Mouse (Mus musculus): ENCODE measurements around the gene Efnb2. TPM values are rescaled to one million over a fixed set of nuclear protein-coding genes. Genes with fewer than 3 reads are reported as not detected.

The Efnb2 gene
- 11.4 and 11.7 TPM in 2 replicates for polyA plus RNA-seq (2015; fragmentation: Nextera tagmentation; extraction: Ambion mirVana)

DNA sequence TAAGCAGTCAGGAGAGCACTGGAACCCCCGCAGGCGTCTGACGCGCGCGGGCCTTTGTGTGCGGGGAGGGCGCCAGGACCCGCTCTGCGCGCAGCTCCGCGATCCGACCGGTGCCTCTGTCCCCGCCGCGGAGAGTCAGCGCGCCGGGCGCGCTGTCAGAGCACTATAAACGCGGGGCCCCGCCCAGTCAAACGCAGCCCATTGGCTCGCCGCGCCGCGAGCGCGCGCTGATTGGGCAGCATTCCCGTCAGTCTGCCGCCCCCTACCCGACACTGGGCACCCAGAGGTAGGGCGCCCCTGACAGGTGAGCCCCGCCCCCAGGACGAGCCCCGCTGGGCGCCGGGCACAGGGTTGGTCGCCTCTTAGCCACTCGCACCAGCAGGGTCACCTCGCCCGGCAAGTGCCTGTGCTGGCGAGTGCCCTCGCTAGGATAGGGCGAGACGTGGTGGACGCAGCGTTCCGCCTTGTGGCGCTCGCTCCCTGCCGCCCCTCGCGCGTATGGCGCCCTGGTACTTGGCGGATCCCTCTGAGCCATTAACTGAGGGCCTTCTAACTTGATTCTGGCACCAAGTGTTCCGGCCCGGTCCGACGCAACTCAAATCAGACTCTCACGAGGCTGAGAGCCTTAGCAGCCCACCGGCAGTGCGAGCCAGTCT, at the start of gene Efnb2:
Efnb2 (minus strand) TSS at position 140 of the 656 bp plus-strand sequence.
- Histone ChIP-seq H3K9ac (peak within 1 kb of the TSS; percentile 95), H3K4me1 (peaks cover 44% of the 10 kb centered on the region), H3K27ac (replicated peaks) (peak within 1 kb of the TSS; percentile 87), H3K27me3 (replicated peaks) (no peaks in the 10 kb centered on the region), H3K4me3 (peak within 1 kb of the TSS; percentile 91), H3K9me3 (no peaks in the 10 kb centered on the region), H3K4me2 (peak within 1 kb of the TSS; percentile 94), H3K36me3 (peaks cover 12% of the 10 kb centered on the region)
- WGBS, result under 1% methylated on average over 66 of the region's 70 CpGs
- ATAC-seq (ENCODE audit: extremely low read depth, insufficient number of reproducible peaks, low FRiP score, low TSS enrichment), result peak; percentile 90

DNA sequence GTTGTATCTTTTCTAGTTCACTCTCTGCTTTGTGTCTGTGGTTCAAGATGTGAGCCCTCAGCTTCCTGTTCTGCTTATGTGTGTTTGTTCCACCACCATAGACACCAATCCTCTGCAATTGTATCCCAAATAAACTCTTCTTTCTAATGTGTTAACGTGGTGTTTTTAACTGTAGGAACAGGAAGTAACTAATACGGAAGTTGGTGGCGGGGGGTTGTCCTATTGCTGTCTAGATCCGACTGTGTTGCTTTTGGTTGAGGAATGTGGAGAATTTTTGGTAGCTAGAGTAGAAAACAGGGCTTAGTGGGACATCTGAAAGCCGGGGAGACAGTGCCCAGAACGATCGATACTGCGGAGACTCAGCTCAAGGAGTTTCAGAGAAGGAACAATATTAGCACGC, 43.8 kb upstream of the Efnb2 start:
- H3K4me1 ChIP-seq, result peaks cover 5% of the 10 kb centered on the region
- H3K27ac ChIP-seq (replicated peaks), result no peak overlapping the region
- no peaks in the 10 kb centered on the region for H3K9me3 ChIP-seq
- no peaks in the 10 kb centered on the region for H3K27me3 ChIP-seq (replicated peaks)
- no peak overlapping the region for H3K4me3 ChIP-seq
- no peak for ATAC-seq (ENCODE audit: extremely low read depth, insufficient number of reproducible peaks, low FRiP score, low TSS enrichment)
- no peak overlapping the region for H3K9ac ChIP-seq
- no peak overlapping the region for H3K4me2 ChIP-seq
- H3K36me3 ChIP-seq, result no peaks in the 10 kb centered on the region
- WGBS, result 57% methylated on average over 9 of the region's 9 CpGs

DNA sequence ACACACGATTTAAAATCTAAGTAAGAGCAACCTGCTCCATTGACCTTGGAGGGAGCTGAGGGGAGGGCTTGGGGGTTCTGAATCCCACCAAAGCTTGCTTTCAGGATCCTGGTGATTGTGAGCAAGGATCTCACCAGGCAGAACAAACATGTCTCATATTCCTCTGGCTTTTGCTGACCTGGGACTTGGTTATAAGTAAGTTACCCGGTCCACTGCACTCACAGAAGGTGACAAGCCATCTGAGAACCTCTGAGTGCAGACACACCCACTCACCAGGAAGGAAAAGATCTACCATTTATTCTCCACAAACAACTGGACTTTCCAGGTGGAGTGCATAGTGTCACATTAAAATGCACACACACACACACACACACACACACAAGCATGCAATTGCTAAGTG, 42.6 kb upstream of the Efnb2 start:
- ATAC-seq (ENCODE audit: extremely low read depth, insufficient number of reproducible peaks, low FRiP score, low TSS enrichment), result no peak

DNA sequence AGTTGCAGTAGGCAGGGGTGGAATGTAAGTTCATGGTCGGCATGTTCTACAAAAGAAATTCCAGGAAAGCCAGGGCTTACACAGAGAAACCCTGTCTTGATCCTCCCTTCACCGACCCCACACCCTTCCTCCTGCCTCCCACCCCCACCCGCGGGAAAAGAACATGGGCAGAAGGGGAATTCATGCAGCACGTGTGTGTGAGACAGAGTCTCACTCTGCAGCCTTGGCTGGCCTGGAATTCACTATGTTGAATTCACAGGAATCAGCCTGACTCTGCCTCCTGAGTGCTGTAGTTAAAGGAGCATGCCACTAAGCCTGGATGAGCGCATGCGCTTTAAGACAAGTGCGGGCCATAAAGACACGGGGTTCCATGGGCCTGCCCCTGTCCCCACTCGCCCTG, 39.8 kb upstream of the Efnb2 start:
- H3K4me1 ChIP-seq, result peaks cover 5% of the 10 kb centered on the region
- H3K4me3 ChIP-seq, result no peak overlapping the region
- no peak overlapping the region for H3K4me2 ChIP-seq
- no peaks in the 10 kb centered on the region for H3K9me3 ChIP-seq
- WGBS, result 87% methylated on average over 10 of the region's 10 CpGs
- no peak overlapping the region for H3K9ac ChIP-seq
- H3K27ac ChIP-seq (replicated peaks), result no peak overlapping the region
- no peaks in the 10 kb centered on the region for H3K36me3 ChIP-seq
- ATAC-seq (ENCODE audit: extremely low read depth, insufficient number of reproducible peaks, low FRiP score, low TSS enrichment), result no peak
- no peaks in the 10 kb centered on the region for H3K27me3 ChIP-seq (replicated peaks)

More for the DNA sequence above, 42.6 kb upstream of the Efnb2 start:
- H3K4me3 ChIP-seq, result no peak overlapping the region
- H3K4me1 ChIP-seq, result peaks cover 5% of the 10 kb centered on the region
- 73% methylated on average over 2 of the region's 2 CpGs for WGBS
- H3K36me3 ChIP-seq, result no peaks in the 10 kb centered on the region
- no peak overlapping the region for H3K4me2 ChIP-seq
- no peak overlapping the region for H3K27ac ChIP-seq (replicated peaks)
- H3K9me3 ChIP-seq, result no peaks in the 10 kb centered on the region
- H3K9ac ChIP-seq, result no peak overlapping the region
- no peaks in the 10 kb centered on the region for H3K27me3 ChIP-seq (replicated peaks)

DNA sequence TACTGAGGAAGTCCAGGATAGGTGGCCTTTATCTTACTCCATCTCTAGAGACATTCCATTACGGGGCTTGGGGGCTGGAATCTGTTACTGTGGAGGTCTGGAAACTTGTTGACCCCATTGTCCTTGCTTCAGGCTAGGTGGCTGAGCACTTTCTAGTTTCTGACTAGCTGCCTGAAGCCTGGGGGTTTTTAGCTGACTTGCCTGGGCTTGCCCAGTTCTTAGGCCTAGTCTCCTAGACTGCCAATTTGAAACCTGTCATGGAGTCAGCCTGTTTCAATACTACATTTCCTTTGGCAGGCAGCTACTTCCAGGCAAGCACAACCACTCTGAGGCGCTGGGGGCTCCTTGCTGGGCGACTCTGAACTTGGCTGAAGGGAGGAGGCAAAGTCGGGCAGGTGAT, 39.2 kb upstream of the Efnb2 start:
- Histone ChIP-seq H3K27ac (replicated peaks) (no peak overlapping the region), H3K4me2 (no peak overlapping the region), H3K27me3 (replicated peaks) (no peaks in the 10 kb centered on the region), H3K4me3 (no peak overlapping the region), H3K4me1 (peaks cover 5% of the 10 kb centered on the region), H3K9ac (no peak overlapping the region), H3K9me3 (no peaks in the 10 kb centered on the region), H3K36me3 (no peaks in the 10 kb centered on the region)
- no peak for ATAC-seq (ENCODE audit: extremely low read depth, insufficient number of reproducible peaks, low FRiP score, low TSS enrichment)
- 66% methylated on average over 4 of the region's 4 CpGs for WGBS

DNA sequence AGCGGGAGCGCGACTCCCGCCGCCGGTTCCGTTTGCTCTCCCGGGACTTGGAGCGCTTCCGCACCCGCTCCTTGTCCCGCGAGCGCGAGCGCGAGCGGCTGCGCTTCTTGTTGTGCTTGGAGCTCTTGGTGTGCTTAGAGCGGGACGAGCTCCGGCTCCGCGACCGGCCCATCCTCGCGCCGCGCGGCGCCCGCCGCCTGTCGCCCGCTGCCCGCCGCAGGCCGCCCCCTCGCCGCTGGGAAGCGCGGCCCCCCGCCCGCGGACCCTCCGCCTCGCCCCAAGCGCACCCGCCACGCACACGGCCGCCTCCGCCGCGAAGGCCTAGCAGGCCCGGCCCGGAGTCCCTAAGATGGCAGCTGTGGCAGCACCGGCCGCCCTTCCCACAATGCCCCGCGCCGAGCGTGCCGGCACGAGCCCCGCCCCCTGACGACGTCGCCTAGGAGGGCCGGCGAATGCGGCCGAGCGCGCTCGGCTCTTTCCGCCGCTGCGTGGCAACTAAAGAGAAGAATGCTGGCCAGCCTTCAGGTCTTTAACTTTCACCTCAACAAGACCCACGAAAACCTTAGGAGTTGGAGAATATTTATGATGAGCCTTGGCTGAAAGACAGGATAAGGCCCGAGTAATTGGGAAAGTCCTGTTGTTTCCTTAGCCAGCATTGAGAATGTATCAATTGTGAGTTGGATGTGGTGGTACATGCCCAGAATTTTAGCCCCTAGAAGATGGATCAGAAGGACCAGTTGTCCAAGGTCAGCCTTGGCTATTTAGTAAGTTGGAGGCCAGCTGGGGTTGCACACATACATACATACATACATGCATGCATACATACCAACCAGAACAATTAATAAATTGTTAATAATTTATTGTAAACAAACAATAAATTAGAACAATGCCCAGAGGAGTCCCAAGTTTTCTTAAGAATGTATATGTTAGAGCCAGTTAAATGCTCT, 29.4 kb upstream of the Efnb2 start, which contains the start of gene Arglu1:
Arglu1 (minus strand) TSS at position 376 of the 947 bp plus-strand sequence.
- Histone ChIP-seq H3K36me3 (no peaks in the 10 kb centered on the region), H3K4me2 (peak within 1 kb of the TSS; percentile 91), H3K27ac (replicated peaks) (peak within 1 kb of the TSS; percentile 96), H3K9me3 (no peaks in the 10 kb centered on the region), H3K4me1 (peaks cover 40% of the 10 kb centered on the region), H3K9ac (peak within 1 kb of the TSS; percentile 99), H3K27me3 (replicated peaks) (no peaks in the 10 kb centered on the region), H3K4me3 (peak within 1 kb of the TSS; percentile 95)
- WGBS, result under 1% methylated on average over 75 of the region's 81 CpGs
- peak; percentile 91 for ATAC-seq (ENCODE audit: extremely low read depth, insufficient number of reproducible peaks, low FRiP score, low TSS enrichment)

DNA sequence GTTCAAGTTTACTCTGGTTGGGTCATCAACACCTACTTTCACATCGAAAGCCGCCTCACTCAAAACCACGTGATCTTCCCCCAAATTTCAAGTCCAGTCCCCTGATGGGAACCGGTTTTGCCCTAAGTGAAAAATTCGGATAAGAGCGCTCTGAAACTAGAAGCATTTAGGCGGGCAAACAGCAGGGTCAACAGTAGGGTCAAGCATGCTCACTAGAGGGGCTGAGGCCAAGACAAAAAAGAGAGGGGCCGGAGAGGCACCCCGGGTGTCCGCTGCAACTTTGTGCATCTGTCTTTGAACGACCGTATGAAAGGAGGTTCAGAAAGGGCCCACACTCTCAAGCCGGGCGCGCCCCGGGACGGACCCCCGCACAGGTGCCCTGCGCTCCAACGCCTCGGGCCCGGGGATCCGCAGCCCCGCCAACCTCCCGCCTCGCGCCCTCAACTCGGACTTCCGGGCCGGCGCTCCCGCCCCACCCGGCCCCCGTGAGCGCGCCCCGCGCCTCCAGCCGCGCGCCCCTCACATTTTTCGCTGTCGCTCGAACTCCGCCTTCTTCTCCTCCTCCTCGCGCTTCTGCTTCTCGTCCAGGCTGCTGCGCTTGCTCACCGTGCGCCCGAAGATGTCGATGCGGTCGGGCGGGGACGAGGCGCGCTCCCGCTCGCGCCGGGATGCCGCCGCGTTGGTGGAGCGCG, 28.6 kb upstream of the Efnb2 start:
- no peaks in the 10 kb centered on the region for H3K36me3 ChIP-seq
- peak; percentile 42; the same call in 1 of the 2 replicates for ATAC-seq (ENCODE audit: extremely low read depth, insufficient number of reproducible peaks, low FRiP score, low TSS enrichment)
- WGBS, result under 1% methylated on average over 42 of the region's 68 CpGs

DNA sequence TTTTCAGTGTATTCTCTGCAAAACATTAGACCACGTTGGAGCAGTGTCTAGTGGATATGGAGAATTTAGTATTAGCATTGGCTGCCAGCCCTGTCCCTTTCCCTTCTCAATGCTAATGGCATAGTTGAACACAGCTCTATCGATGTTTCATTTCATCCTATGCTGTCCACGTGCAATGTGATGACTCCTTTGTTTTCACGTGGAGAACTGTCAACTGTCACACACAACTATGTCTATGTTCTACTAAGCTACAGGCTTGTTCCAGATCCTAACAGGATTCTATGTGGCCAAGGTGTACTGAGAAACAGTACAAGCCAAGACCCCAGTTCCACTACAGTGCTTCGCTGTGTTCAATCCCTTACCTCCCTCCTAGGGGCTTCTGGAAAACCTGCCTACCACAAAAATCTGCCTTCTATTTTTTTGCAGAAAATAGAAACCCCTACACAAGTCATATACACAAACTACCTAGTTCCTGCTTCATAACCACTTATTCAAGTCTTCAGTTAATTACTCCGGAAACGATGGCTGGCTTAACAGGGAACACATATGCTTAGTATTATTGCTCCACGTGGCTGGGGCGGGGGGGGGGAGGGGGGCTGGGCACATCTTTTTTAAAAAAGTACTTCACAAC, 27.9 kb upstream of the Efnb2 start:
- 11% methylated on average over 9 of the region's 9 CpGs for WGBS
- Histone ChIP-seq H3K27ac (replicated peaks) (peak overlapping the region; percentile 96), H3K9ac (peak overlapping the region; percentile 99), H3K4me2 (peak overlapping the region; percentile 91), H3K27me3 (replicated peaks) (no peaks in the 10 kb centered on the region), H3K4me1 (peaks cover 52% of the 10 kb centered on the region), H3K36me3 (no peaks in the 10 kb centered on the region), H3K4me3 (peak overlapping the region; percentile 95), H3K9me3 (no peaks in the 10 kb centered on the region)
- ATAC-seq (ENCODE audit: extremely low read depth, insufficient number of reproducible peaks, low FRiP score, low TSS enrichment), result no peak

More for the DNA sequence above, 28.6 kb upstream of the Efnb2 start:
- Histone ChIP-seq H3K4me1 (peaks cover 48% of the 10 kb centered on the region), H3K27ac (replicated peaks) (peak overlapping the region; percentile 96), H3K4me3 (peak overlapping the region; percentile 95), H3K27me3 (replicated peaks) (no peaks in the 10 kb centered on the region), H3K9ac (peak overlapping the region; percentile 99), H3K4me2 (peak overlapping the region; percentile 91), H3K9me3 (no peaks in the 10 kb centered on the region)

DNA sequence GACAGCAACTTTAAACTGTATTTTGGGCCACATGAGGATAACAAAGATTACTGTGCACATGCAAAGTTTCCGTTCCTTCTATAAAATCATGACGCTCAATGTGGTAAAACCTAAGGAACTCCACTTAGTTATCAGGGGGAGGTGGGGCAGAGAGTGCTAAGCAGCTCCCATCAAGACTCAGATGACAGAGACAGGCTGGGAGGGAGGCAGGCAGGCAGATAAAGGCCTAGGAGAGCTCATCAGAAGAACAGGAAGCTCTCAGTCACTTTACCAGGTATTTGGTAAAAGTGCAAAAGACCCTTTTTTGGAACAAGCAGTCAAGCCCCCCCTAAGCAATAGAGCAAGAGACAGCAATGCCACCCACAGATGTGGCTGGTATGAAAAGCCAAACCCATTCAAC, 24.5 kb upstream of the Efnb2 start:
- H3K9me3 ChIP-seq, result no peaks in the 10 kb centered on the region
- no peak for ATAC-seq (ENCODE audit: extremely low read depth, insufficient number of reproducible peaks, low FRiP score, low TSS enrichment)
- H3K4me2 ChIP-seq, result peak overlapping the region; percentile 24; the same call in 1 of the 2 replicates
- H3K27me3 ChIP-seq (replicated peaks), result no peaks in the 10 kb centered on the region
- H3K9ac ChIP-seq, result peak overlapping the region; percentile 44; the same call in 1 of the 2 replicates
- WGBS, result 28% methylated on average over 2 of the region's 2 CpGs
- H3K36me3 ChIP-seq, result peaks cover 31% of the 10 kb centered on the region
- H3K4me1 ChIP-seq, result peaks cover 57% of the 10 kb centered on the region
- H3K4me3 ChIP-seq, result no peak overlapping the region
- H3K27ac ChIP-seq (replicated peaks), result 0 out of 2 replicates have a peak overlapping the region, but pooled peaks have one; percentile 24

DNA sequence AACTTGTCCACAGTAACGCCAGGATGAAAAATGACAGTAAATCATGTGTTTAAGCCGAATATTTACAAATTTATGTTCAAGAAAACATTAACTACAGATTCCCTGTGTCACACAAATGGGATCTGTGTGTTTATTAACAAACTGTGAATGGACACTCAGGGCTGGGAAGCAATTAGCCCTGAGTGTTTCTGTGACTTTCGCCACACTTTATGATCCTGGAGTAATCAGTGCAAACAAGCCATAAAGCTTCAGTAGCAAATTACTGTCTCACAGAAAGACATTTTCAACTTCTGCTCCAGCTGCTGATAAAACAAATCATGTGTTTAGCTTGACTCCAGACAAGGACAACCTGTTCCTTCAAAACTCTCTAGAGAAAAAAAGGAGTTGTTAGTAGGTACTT, 21.7 kb upstream of the Efnb2 start:
- peaks cover 57% of the 10 kb centered on the region for H3K36me3 ChIP-seq

More for the DNA sequence above, 21.7 kb upstream of the Efnb2 start:
- Histone ChIP-seq H3K4me3 (no peak overlapping the region), H3K27ac (replicated peaks) (no peak overlapping the region), H3K27me3 (replicated peaks) (no peaks in the 10 kb centered on the region), H3K9ac (no peak overlapping the region), H3K4me1 (peaks cover 43% of the 10 kb centered on the region), H3K9me3 (no peaks in the 10 kb centered on the region), H3K4me2 (no peak overlapping the region)
- ATAC-seq (ENCODE audit: extremely low read depth, insufficient number of reproducible peaks, low FRiP score, low TSS enrichment), result no peak
- 85% methylated on average over 3 of the region's 3 CpGs for WGBS

Measured in heart, embryonic 13.5 days (tissue).